Mouse (Mus musculus): ENCODE data around the gene Ndufaf2. TPM values are rescaled to one million over a fixed set of nuclear protein-coding genes. Genes with fewer than 3 reads are reported as not detected.

The Ndufaf2 gene
- total RNA-seq, 2 experiments from 2014 or later: 12.1 to 15.9 TPM

GRCm38 (mm10) chr13:108152650-108153372 is 5.6 kb downstream of the Ndufaf2 start:
- intact Hi-C loops (cut with DNase I; ENCODE audit: low total_unique reads): loop anchor here (5.0 to 10.0 kb wide), 2 partner anchors 108 to 971 kb away; partner anchors contain the start of gene Smim15

GRCm38 (mm10) chr13:108151782-108152181 is 6.6 kb downstream of the Ndufaf2 start:
- intact Hi-C loops (cut with DNase I; ENCODE audit: low total_unique reads): loop anchor here (5.0 to 10.0 kb wide), 2 partner anchors 107 to 969 kb away; partner anchors contain the start of gene Smim15
- DNase-seq: no peak

More at GRCm38 (mm10) chr13:108152650-108153372, 5.6 kb downstream of the Ndufaf2 start:
- peak; percentile 46 for DNase-seq

GRCm38 (mm10) chr13:108144086-108144485 is 14.3 kb downstream of the Ndufaf2 start:
- intact Hi-C loops (cut with DNase I; ENCODE audit: low total_unique reads): loop anchor here (10.0 kb wide), 1 partner anchor 689 kb away; no protein-coding TSS in a partner anchor
- no peak for DNase-seq

DNA sequence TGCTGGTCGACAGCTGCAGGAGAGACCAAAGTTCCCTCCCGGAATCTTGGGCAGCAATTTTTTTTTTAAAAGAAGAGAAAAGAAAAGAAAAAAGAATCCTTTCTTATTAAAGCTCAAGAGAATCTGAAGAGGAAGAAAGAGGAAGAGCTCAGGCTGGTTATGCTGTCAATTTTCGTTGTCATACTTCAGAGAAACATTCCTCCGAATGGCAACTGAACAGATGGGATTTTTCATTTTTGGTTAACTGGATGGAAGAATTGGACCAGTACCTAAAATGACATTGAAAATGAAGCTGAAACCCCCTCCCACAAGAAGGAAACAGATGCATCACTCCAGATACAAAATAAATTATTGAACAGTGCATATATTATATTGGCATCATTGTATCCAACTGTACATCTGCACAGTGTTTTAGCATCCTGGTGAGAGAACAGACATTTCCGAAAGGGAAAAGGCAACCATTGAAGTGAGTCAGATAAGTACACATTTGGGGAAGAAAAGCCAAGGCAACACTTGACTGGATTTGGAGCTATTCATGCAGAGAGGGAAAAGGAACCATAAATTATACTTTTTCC is 19.9 kb downstream of the Ndufaf2 start:
- intact Hi-C loops (cut with DNase I; ENCODE audit: low total_unique reads): no loop called here
- DNase-seq: no peak

- intact Hi-C loops (cut with DNase I; ENCODE audit: low total_unique reads): no loop called here
Observed at GRCm38 (mm10) chr13:108135617-108136016, 22.8 kb downstream of the Ndufaf2 start.

GRCm38 (mm10) chr13:108132031-108132819 is 26.2 kb downstream of the Ndufaf2 start:
- intact Hi-C loops (cut with DNase I; ENCODE audit: low total_unique reads): no loop called here

More at GRCm38 (mm10) chr13:108135617-108136016, 22.8 kb downstream of the Ndufaf2 start:
- no peak for DNase-seq

DNA sequence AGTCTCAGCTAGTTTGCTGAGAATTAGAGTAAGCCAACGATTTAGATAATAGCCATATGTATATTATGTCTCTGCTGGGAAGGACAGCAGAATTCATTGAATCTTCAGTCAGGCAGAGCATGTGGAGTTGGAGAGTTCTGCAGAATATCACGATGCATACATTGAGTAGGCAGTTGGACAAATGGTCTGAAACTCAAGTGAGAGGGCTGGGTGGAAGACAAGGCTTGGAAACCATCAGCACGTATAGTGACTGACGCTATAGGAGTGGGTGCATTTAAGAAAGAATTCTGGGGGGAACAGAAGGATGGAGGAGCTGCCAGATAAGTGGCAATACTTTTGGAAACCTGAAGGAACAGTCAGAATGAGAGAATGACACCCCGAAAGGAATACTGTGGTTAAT is 27.7 kb downstream of the Ndufaf2 start:
- no peak for DNase-seq
- intact Hi-C loops (cut with DNase I; ENCODE audit: low total_unique reads): no loop called here

More at GRCm38 (mm10) chr13:108132031-108132819, 26.2 kb downstream of the Ndufaf2 start:
- DNase-seq: no peak

GRCm38 (mm10) chr13:108129070-108129469 is 29.4 kb downstream of the Ndufaf2 start:
- intact Hi-C loops (cut with DNase I; ENCODE audit: low total_unique reads): no loop called here
- DNase-seq: no peak

DNA sequence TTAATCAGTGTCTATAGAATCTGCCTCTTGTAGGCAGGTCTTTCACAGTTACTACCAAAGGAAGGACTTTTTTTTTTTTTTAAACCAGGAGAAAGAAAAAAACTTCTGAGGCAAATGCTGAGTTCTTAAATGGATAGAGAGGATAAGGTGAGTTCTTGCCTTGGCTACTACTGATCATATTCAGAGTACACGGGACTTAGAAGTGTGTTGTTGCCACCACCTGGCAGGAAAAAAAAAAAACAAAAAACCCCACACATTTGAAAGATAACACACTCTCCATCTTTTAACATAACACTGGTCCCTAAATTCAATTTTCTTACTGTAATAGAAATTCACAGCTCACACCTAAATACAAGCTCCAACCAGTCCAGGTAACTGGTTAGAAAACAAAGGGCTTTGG is 30.5 kb downstream of the Ndufaf2 start:
- no peak for DNase-seq
- intact Hi-C loops (cut with DNase I; ENCODE audit: low total_unique reads): no loop called here

DNA sequence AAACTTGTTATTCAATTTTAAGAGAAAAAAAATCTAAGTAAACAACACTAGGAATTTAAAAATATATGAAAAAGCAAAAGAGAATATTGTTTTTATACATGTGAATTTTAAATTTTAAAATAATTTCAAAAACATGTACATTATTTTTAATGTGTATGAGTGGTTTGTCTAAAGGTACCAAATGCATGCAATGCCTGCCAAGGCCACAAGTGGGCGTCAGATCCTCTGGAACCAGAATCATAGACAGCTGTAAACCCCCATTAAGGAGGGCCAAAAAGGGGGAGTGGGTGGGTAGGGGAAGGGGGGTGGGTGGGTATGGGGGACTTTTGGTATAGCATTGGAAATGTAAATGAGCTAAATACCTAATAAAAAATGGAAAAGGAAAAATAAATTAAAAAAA is 31.3 kb downstream of the Ndufaf2 start:
- intact Hi-C loops (cut with DNase I; ENCODE audit: low total_unique reads): no loop called here
- DNase-seq: no peak

DNA sequence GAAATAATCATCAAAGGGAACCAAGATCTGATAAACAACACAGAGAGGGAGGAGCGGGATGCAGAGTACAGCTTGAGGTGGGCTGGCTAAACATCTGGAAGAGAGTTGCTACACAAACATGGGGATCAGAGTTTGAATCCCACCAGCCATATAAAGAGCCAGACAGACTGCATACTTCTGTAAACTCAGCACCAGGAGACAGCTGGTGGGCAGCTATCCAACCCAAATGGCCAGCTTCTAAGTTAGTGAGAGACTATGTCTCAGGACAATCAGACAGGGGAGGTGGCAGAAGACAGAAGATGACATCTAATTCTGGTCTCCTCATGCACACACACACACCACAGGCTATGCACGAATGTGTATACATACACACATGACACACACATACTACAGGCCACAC is 32.2 kb downstream of the Ndufaf2 start:
- DNase-seq: no peak
- intact Hi-C loops (cut with DNase I; ENCODE audit: low total_unique reads): no loop called here

DNA sequence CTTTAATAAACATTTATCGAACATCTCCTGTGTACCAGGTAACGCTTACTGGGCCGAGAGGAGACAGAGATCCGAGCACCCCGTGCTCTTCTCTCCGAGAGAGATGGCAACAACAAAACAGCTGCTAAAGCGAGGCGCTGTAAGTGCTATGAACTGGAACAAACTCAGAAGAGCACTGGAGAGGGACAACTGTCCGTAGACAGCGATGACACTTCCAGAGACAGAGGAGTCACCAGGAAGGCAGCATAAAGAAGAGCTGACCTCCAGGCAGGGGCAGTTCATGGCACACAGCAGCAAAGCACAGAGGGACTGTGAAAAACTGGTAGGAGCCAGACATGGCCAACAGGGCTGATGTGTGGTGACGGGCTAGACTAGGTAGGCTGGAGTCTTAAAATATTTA is 34.3 kb downstream of the Ndufaf2 start:
- DNase-seq: no peak
- intact Hi-C loops (cut with DNase I; ENCODE audit: low total_unique reads): no loop called here

DNA sequence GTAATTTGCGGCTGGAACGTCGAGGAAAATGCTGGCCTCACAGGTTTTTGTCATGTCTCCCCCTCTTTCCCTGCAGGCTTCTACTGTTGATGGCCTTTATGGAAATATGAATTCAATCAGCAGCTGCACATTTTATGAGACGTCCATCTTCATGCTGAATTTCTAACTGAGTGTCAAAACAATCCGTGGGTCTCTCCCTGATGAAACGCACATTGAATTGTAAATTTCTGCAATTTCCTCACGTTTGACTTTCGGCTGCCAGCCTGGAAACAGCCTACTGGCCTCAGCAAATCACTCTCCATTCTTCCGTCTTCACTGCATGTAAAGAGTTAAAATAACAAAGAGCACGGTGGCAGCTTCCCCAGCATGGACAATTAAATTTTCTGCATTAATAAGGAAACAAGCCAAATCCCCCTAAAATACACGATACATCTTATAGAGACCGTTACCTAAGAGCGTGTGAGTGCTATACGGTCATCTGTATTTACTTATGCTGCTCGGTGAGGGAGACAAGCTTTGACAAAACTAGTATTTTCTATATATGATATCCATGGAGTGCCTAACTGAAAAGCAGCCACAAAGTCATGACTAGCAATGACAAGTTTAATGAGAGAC is 35.2 kb downstream of the Ndufaf2 start:
- intact Hi-C loops (cut with DNase I; ENCODE audit: low total_unique reads): no loop called here
- DNase-seq: no peak

DNA sequence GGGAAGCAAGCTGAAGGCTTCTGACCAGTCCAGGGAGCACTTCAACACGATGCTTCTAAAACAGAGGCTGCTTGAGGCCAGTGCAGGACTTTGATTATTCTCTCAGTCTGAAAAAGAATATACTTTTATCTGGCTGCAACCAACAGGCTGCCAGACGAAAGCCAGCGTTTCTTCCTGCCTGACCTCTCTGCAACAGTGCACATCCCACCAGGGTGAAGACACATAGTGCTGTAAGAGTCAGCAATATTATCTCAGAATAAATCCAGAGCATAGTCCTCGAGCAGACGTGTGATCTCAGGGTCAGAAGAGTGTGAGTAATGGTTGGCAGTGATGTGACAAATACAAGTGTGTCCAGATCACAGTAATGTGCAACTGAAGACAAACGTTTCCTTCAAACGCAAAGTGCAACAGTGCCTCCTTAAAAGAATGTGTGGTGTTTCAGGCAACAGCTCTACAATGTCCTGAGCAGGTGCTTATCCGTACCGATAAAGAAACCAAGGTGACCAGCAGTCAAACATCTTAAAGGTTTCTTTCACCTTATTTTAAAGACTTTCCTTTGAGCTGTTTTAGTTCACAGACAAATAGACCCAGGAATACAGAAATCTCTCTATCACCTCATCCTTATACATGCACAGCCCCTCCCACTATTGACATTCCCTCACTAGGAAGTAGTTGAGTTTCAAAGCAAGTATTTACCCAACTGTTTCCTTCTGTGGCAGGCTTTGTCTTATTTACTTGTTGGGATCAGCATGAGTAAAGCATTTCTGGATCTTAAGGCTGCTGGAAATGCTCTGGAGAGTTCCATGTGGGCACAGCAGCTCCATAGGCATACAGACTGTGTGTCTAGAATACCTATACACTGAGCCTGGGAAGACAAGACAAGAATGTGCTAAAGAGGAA is 38.8 kb downstream of the Ndufaf2 start:
- intact Hi-C loops (cut with DNase I; ENCODE audit: low total_unique reads): no loop called here
- no peak for DNase-seq

- DNase-seq: no peak
- intact Hi-C loops (cut with DNase I; ENCODE audit: low total_unique reads): no loop called here
Observed at GRCm38 (mm10) chr13:108118188-108118587, 40.2 kb downstream of the Ndufaf2 start.

DNA sequence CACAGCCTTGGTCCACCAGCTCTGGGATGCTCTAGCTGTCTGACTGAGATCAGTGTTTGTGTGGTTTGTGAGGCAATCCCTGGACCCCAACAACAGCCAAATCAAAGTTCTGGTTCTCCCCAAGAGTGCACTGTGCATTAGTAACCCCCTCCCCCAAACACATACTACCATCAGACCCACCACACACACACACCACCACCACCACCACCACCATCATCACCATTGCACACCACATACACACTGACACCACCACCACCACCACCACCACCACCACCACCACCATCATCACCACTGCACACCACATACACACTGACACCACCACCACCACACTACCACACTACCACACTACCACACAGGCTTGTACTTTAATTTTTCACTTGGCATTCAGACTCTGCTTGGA is 40.8 kb downstream of the Ndufaf2 start:
- DNase-seq: no peak

GRCm38 (mm10) chr13:108114257-108114656 is 44.2 kb downstream of the Ndufaf2 start:
- DNase-seq: no peak
- intact Hi-C loops (cut with DNase I; ENCODE audit: low total_unique reads): no loop called here

More for the DNA sequence above, 40.8 kb downstream of the Ndufaf2 start:
- intact Hi-C loops (cut with DNase I; ENCODE audit: low total_unique reads): no loop called here

- no peak for DNase-seq
- intact Hi-C loops (cut with DNase I; ENCODE audit: low total_unique reads): no loop called here
Observed at GRCm38 (mm10) chr13:108113536-108113935, 44.9 kb downstream of the Ndufaf2 start.

- DNase-seq: no peak
- intact Hi-C loops (cut with DNase I; ENCODE audit: low total_unique reads): no loop called here
Observed at GRCm38 (mm10) chr13:108110929-108111328, 47.5 kb downstream of the Ndufaf2 start.

Data from gastrocnemius, postnatal 14 days (tissue).